Mouse (Mus musculus) MN1 (cell line): Measurements from ENCODE around the gene Nup153.

Source experiments
- DNase-seq: peaks from one replicate; pipeline ENCODE4 v3.0.0-alpha.2; 2016; ENCODE audit warnings: low spot score

Nup153 gene

DNA sequence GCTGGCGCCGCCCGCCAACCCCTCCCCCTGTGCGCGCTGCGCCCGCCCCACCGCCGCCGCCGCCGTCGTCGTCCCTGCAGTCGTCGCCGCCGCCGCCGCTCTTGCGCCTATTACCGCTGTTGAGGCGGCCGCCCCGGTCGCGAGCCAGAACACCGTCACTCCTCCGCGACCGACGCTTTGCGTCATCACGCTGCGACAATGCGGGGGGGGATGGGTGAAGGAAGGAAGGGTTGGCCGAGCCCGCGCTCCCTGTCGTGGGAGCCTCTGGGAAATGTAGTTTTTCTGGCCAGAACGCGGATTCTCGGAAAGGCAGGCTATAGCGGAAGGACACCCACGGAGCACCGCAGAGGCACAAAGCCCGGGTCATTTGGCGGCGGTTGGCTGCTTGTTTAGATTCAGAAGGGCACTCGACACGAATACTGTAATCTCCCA, at the start of gene Nup153:
Gene Nup153 (minus strand): TSS at position 104 of the 432 bp plus-strand sequence.
- DNase-seq = peak; percentile 97

DNA sequence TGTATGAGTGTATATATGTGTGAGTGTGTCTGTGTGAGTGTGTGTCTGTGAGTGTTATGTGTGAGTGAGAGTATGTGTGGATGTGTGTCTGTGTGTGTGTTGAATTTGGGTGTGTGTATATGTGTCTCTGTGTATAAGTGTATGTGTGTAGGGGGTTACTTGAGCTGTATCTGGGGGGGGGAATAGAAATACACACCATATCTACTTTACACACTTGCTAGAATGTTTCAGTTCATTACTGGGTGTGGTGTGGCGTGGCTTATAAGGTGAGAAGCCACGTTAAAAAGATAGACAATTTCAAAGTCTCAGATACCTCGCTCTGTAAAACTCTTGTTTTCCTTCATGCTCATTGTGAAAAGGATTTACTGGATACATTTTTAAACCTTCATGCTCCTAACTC, 49.7 kb upstream of the Nup153 start:
- DNase-seq = no peak

DNA sequence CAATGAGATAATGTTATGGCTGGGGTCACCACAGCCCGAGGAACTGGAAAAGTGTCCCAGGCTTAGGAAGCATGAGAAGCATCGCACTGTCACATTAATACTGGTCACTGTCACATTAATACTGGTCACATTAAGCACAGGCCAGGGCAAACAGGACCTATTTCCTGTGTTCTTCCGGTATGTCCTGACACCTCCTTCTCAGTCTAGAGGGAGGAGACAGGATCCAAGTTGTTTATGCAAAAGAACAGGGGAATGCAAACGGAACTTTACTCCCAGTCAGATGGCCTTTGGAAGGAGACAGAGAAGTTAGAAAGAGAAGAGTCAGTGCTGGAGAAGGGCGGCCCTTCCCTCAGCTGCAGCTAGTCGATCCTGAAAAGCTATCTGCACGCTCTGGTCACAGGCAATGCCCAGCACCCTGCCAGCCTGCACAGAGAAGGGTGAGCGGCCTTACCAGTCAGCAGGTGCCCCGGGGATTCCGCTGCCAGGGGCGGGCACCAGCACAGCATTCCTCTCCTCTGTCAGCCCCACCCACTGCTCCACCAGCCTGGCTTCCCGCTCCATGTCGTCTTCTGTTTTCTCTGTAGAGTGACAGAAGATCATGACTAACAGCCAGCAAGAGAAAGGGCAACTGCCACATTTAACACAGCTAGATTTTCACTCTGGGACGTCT, 49.0 kb upstream of the Nup153 start:
- DNase-seq = no peak

DNA sequence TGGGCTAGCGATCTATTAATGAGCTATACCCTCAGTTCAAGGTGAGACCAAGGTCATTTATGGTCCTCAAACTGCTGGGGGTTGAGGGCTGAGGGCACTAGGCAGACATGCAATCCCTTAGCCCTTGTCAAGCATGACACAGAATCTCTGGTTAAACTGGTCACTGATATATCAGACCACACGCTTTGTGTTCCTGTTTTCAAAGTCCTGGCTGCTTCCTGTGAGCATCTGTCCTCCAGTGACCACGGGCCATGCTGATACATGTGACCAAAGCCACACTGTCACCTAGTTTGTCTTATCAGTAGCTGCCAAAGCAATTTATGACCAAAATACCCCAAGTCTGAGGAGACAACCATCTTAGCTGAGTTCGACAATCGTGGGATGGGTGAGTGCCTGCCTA, 47.3 kb upstream of the Nup153 start:
- no peak for DNase-seq

DNA sequence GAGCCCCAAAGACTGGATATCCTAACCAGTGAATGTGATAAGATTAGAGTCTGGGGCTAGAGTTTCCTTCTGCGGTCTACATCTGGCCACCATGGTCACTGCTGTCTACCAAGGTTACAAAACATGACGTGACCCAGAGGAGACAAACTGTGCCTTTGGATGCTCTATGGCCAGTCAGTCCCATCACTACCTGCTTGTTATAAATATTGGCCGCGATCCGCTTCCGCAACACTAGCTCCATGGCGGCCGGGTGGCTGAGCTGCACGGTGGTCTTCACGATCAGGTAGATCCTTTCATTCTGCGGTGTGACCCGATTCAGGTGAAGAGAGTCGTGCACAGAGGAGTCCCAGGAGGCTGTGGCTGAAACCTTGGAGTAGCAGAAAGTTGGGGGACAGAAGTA, 44.8 kb upstream of the Nup153 start:
- no peak for DNase-seq

DNA sequence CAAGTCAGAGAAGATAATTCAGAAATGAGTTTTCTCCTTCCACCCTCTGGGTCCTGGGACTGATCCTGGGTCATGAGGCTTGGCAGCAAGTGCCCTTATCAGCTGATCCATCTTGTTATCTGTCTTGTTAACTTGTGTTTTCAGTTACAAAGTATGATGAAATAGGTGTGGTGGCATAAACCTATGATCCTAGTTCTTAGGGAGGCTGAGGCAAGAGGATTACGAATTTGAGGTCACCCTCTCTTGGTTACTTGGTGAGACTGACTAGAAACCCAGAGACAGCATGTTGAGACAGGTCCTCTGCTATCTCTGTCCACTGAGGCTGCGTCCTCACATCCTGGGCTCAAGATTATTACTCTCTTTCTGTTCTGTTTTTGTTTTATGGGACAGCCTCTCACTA, 37.6 kb upstream of the Nup153 start:
- no peak for DNase-seq

DNA sequence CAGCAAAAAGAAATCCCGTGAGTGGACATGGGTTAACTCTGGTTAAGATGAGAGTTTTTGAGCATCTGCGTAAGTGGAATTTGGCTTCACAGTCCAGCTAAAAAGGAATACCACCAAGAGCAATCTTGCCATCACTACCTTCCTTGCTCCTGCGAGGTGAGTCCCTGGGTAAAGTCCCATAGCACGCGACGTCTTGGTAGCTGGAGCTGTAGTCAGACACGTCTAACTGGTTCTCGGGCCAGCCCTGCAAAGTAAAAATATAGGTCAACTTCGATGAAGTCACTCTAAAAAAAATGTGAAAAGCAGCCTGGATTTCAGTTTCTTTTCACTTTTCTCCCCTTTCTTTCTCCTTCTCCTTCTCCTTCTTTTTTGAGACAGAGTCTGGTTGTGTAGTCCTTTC, 35.5 kb upstream of the Nup153 start:
- DNase-seq = no peak

DNA sequence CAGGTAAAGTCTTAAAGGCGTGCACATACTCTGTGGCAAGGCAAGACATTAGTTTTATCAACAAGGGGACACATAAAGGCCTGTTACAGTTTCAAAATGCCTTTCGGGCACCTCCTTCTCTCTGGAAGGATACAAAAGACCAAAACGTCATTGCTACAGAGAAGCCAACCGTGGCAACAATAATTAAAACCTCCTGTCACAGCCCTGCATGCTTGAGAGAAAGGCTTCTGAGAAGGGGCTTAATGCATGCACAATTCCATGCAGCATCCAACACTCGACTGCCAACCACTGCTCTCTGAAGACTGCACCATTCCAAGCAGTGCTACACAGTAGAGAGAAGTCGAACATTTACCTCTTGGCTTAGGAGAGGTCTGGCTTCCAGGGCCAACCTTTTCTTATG, 33.2 kb upstream of the Nup153 start:
- DNase-seq = no peak

DNA sequence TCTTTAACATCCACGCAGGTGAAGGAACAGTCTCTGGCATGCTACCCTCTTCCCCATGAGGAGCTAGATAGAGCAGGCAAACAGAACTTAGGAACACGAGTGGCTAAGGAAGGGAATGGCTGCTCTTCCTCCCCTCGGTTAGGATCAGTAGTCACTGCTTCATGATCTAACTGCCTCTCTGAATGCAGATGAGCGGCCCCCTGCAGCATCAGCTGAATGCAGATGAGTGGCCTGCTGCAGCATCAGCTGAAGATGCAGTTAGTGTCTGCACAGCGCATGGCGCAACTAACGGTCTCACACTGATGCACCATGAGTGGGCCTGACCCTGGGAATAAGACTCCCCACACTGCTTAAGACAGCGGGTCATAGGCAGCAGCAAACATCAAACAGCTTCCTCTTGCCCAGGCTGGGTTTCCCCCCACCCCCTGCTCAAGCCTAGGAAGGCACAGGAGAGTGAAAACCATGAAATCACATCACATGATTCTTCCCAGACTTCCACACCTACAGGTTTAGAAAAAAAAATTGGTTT, 31.6 kb upstream of the Nup153 start:
- DNase-seq = no peak

DNA sequence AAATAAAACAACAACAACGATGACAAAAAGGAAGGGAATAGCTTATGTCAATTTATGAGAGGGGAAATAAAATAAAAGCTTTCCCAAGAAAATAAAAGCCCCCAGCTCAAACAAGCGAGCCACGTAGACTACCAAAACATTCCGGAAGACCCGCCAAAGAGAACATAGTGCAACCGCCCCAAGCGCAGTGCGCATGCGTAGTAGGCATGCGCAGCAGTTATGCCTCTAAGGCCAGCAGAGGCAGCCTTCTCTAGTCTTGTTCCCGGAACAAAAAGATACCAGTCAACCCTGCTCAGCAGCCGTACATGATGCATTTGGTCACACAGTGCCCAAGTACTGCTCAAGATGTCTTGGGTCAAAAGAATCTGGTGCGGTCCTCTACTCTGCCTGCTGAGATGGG, 30.9 kb upstream of the Nup153 start:
- DNase-seq = no peak

DNA sequence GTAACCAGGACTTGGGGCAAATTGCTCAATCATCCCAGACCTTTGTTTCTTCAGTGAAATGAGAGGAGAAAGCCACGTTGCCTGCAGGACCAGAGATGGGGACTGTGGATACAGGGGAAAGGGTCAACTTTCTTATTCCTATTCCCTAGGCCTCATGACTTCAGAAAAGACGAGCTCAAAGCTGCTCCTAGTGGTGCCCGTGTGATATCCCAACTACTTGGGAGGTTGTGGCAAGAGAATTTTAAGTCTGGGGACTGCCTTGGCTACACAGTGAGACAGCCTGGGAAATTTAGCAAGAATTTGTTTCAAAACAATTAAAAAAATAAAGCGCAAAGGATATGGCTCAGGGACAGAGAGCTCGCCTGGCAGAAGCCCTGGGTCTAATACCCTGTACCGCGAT, 30.2 kb upstream of the Nup153 start:
- DNase-seq = no peak

DNA sequence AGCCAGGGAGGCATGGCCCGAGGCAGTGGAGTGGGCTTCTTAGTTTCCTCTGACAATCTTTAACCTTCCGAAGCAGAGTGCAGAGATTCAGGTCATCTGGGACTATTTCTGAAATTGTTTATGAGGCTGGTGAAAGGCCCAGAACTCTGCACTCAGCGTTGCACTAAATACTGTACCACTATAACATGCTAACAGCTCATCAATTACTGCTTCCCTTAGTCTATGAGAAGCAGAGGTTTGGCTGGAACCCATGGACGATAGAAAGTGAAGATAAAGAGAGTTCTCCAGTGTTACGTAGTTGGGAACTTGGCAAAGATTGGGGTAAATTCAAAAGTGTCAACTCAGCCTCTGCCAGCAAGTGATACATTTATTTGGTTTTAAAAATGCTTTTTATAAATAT, 25.6 kb upstream of the Nup153 start:
- DNase-seq = no peak

DNA sequence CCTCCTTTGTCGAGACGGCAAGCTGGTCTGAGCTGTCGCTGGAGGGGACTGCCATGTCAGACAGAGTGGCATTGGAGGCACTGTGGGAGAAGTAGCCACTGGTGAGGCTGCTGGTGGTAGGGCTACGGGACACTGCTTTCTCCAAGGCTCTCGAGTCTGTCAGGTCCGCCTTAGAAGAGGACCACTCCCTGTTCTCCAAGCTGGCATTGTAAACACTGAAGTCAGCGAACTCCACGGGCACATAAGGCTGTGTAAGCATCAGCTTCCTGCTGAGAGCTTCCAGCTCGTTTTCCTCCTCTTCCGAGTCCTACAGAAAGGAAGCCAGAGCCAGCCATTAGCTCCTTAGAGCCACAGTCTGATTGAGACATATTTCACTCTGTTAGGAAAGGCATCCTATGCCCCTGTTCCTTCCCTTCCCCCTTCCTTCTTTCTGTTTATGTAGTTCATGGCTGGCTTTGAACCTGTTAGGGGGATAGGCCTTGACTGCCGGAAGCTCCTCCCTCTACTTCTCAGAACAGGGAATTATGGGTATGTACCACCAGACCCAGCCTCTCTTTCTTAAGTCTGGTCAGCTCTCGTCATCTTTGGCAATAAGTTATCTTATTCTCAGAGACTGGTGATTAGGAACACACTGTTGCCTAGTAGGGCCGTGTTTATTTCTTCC, 25.0 kb upstream of the Nup153 start:
- DNase-seq = no peak

DNA sequence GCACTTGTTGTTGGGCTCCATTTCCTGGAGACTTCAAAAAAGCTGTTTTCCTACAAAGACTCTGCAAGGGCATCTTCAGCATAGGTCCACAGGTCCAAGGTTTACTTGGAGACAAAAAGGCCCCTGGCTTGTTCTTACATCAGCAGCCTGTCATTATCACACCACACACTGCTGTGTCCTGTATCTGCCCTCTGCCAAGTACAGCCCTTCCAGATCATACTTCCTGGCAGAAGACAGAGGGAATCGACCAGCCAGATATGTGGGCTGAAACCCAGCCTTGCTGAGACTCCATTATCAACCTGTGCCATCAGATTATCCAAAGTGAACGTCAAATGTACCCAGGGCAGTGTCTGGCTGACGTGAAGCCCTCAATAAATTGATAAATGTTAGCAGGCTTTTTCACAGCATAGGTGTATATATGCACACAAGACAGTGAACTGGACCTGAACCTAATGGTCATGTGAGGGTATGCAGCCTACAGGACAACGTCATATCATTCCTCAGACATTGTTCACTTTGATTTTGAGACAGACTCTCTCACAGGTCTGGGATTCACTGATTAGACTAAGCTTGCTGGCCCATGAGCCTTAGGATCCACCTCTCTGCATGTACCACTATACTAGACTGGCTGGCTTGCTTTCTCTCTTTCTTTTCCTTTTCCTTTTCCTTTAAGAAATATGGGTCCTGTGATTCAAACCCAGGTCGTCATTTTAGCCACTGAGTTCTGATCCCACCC, 20.6 kb upstream of the Nup153 start:
- DNase-seq = no peak

DNA sequence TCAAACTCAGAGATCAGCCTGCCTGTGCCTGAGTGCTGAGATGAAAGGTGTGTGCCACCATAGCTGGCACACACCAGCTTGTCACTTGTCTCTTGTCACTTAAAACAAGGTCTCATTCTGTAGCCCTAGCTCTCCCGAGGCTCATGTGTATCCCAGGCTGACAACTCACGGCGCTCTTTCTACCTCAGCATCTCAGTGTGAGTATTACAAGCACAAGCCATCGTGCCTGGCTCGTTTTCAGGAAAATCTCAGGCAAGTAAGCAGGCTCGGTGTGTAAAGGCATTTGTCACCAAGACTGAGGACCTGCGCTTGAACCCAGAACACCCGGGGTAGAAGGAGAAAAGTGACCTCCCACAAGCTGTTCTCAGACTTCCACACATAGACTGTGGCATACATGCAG, 16.1 kb upstream of the Nup153 start:
- DNase-seq = no peak

DNA sequence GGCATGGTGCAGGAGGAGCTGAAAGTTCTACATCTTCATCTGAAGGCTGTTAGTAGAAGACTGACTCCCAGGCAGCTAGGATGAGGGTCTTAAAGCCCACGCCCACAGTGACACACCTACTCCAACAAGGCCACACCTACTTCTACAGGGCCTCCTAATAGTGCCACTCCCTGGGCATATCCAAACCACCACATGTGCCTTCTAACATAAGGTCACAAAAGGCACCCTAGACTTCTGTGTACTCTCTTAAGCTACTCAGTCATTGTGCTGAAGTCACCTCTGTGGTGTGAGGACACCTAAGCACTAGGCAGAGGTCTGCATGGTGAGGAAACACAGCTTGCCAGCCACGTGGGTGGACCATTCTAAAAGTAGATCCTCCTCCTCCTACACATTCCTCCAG, 14.6 kb upstream of the Nup153 start:
- no peak for DNase-seq

DNA sequence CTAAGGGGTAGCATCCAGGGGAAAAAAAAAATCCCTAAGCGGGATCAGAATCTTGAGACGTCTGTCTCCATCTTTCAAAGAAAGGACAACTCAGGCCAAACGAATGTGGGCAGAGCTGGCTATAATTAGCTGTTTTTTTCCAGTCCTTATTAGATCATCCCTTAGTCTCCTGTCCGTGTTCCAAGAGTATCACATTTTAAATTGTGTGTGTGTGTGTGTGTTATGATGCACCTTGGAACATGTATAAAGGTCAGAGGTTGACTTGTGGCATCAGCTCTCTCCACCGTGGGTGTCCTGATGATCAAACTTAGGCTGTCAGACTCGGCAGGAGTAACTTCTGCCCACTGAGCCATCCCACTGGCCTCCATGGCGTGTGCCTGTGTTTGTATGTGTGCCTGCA, 11.7 kb upstream of the Nup153 start:
- DNase-seq = no peak

DNA sequence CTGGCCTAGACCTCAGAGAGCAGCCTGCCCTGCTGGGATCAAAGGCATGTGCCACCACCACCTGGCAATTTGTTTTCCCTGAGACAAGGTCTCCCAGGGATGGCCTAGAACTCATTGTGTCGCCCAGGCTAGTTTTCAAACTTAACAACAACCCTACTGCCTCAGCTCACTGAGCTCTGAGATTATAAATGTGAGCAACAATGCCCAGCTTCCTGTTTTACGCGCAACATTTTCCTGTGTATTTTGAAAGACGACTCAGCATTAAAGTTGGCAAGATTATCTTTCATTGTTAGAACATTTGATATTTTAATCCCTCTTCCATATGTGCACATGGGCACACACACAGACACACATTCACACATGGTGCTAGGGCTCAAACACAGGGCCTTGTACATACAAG, 9.7 kb upstream of the Nup153 start:
- no peak for DNase-seq

DNA sequence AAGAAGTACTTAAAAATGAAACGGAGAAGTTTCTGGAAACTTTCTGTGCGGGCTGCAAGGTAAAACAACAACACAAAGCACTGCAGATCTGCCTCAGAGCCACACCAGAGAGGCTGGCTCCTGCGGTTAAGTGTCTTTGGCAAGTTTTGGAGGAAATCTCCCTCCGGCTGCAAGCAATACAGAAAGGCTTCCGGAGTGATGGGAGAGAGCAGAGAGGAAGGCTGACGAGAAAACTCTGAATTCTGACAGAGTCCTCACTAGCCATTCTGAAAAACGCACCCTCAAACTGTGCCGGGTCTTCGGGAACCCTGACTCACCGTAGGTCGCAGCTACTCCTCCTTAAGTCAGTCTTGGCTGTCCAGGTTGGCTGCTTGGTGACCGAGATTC, 8.7 kb upstream of the Nup153 start:
- no peak for DNase-seq

DNA sequence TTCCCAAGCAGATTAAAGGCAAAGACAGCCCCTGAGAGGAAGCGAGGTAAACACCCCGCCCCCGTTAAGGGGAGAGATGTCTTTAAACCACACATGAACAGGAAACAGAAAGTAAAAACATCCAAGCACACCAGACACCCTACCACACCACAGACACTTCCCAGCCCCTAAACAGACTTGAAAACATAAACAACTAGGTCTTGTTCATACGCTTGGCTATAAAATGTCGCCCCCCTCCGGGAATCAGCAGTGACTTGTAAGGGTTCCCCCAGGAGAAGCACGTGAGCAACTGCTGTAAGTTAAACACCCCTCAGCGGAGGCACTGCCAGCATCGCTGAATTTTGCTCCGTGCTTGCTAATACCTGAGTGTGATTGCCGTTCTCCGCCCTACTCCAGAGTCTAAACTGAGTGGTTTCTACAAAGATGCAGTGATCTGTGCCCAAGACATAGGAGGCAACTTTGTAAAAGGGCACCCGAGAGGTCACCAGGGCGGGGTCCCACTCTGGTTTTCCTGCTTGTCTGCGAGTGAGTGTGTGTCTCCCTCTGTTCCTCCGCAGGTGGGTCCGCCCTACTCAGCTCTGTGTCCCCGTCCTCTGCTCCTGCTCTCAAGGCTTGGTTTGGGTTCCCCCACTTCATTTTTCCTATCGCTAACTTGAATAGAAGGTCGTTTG, 8.2 kb upstream of the Nup153 start:
- peak; percentile 23 for DNase-seq

DNA sequence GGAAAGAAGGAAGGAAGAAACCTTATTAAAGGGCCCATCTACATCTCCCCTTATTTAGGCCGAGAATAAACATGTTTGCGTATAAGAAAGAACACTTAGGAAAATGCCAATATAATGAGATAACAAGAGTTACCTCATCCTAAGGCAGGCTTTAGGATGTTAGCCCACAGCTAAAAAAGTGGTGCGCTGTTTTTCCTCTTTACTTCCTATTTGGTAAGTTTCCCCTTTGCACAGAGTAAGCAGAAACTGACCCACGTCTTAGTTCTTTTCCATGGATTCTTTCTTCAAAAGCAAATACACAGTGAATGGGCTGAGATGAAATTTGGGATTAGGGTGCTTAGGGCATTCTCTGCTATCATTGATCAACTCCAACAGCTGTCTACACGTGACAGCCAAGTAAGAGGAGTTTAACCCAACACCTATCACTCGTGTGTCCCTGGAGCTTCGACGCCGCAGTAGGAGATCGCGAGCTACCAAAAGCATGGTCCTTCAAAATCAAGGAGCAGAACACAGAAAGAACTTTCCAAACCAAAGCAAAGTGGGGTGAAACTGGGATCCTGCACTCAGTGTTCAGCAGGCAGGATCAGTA, 7.6 kb upstream of the Nup153 start:
- DNase-seq = no peak

DNA sequence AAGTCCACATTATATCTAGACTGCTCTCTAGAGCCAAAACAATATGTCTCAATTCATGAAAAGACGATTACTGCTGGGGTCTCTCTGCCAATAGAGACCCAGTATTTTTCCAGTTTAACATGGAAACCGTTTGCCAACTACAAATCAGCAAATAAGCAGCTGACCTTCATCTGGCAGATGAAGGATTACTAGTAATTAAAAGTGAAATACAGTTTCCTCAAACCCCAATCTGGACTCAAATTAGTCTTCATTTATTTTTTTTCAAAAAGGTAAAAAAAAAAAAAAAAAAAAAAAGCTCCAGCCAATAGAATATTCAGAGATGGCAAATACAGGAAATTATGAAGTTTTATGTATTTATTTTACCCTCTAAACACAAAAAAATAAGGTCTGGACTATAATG, 2.3 kb upstream of the Nup153 start:
- no peak for DNase-seq
